Mouse (Mus musculus): ENCODE measurements around the gene Mtmr4. TPM values are rescaled to one million over a fixed set of nuclear protein-coding genes. Genes with fewer than 3 reads are reported as not detected.

Gene Mtmr4
- polyA plus RNA-seq, 1 experiment from 2014 or later, result 9.4 TPM

GRCm38 (mm10) chr11:87613972-87614371 lies 22.0 kb downstream of the Mtmr4 start:
- Histone ChIP-seq H3K4me3 (ENCODE audit: low read depth, low read length) (no peak overlapping the region), H3K36me3 (ENCODE audit: control insufficient read depth, insufficient read depth, low read length) (peaks cover 41% of the 10 kb centered on the region), H3K4me1 (replicated peaks; ENCODE audit: control insufficient read depth, insufficient read depth) (no peaks in the 10 kb centered on the region), H3K4me2 (replicated peaks; ENCODE audit: low read depth) (no peak overlapping the region), H3K27ac (replicated peaks) (no peak overlapping the region), H3K9me3 (ENCODE audit: control insufficient read depth, low read length) (no peaks in the 10 kb centered on the region), H3K9ac (ENCODE audit: low read length) (no peak overlapping the region), H3K27me3 (ENCODE audit: control insufficient read depth, insufficient read depth, low read length) (no peaks in the 10 kb centered on the region)
- WGBS, result 80% methylated on average over 7 of the region's 7 CpGs
- TF ChIP-seq CTCF (IDR thresholded peaks at IDR 0.05; ENCODE audit: low read depth), result no peak
- TF ChIP-seq EP300 (optimal IDR thresholded peaks at IDR 0.05), result no peak
- DNase-seq (ENCODE audit: low spot score) (no peak), ATAC-seq (ENCODE audit: low FRiP score, low TSS enrichment) (no peak)

DNA sequence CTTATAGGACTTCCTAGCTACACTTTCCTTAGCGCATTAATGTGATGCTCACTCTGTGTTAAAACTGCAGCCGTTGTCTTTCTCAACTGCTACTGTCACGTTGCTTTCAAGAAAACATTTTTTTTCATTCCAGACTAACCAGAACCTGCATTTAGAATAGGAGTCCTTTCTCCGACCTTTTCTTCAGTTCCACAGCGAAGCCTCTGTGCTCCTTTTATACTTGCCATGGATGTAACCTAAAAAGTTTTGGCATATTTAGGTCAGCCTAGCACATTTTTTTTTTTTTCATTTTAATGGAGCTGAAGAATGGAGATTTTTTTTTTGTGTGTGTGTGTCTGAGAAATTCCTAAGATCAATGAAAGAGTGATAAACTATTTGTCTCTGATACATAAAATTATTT lies 23.6 kb downstream of the Mtmr4 start:
- no peak for DNase-seq (ENCODE audit: low spot score)
- 90% methylated on average over 5 of the region's 5 CpGs for WGBS
- no peak for TF ChIP-seq CTCF (IDR thresholded peaks at IDR 0.05; ENCODE audit: low read depth)
- Histone ChIP-seq H3K4me3 (ENCODE audit: low read depth, low read length) (no peak overlapping the region), H3K36me3 (ENCODE audit: control insufficient read depth, insufficient read depth, low read length) (peaks cover 37% of the 10 kb centered on the region), H3K27me3 (ENCODE audit: control insufficient read depth, insufficient read depth, low read length) (no peaks in the 10 kb centered on the region), H3K4me2 (replicated peaks; ENCODE audit: low read depth) (no peak overlapping the region), H3K9ac (ENCODE audit: low read length) (no peak overlapping the region), H3K4me1 (replicated peaks; ENCODE audit: control insufficient read depth, insufficient read depth) (no peaks in the 10 kb centered on the region), H3K27ac (replicated peaks) (no peak overlapping the region), H3K9me3 (ENCODE audit: control insufficient read depth, low read length) (no peaks in the 10 kb centered on the region)
- ATAC-seq (ENCODE audit: low FRiP score, low TSS enrichment), result no peak

DNA sequence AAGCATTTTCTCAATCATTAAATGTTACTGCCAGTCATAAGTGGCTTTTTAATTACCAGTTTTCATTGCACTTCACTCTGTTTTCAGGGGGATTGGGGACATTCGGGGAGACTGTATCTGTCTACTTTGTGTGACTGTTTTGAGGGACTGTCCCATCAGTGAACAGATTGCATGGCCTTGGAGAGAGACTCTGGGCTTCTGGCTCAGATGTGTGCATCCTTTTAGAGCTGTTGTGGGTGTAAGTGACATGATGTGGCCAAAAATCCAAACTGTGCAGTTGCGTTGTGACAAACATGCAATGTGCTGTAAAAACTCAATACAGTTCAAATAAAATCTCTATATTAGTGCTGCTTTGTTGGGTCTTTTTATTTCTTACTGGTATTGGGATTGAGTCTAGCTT lies 24.0 kb downstream of the Mtmr4 start:
- 96% methylated on average over 2 of the region's 2 CpGs for WGBS
- H3K9ac ChIP-seq (ENCODE audit: low read length), result no peak overlapping the region
- TF ChIP-seq EP300 (optimal IDR thresholded peaks at IDR 0.05) (no peak), CTCF (IDR thresholded peaks at IDR 0.05; ENCODE audit: low read depth) (no peak)
- H3K4me1 ChIP-seq (replicated peaks; ENCODE audit: control insufficient read depth, insufficient read depth), result no peaks in the 10 kb centered on the region
- peaks cover 34% of the 10 kb centered on the region for H3K36me3 ChIP-seq (ENCODE audit: control insufficient read depth, insufficient read depth, low read length)
- DNase-seq (ENCODE audit: low spot score) (no peak), ATAC-seq (ENCODE audit: low FRiP score, low TSS enrichment) (no peak)
- H3K27ac ChIP-seq (replicated peaks), result no peak overlapping the region
- H3K4me2 ChIP-seq (replicated peaks; ENCODE audit: low read depth), result no peak overlapping the region
- no peaks in the 10 kb centered on the region for H3K27me3 ChIP-seq (ENCODE audit: control insufficient read depth, insufficient read depth, low read length)
- H3K4me3 ChIP-seq (ENCODE audit: low read depth, low read length), result no peak overlapping the region
- no peaks in the 10 kb centered on the region for H3K9me3 ChIP-seq (ENCODE audit: control insufficient read depth, low read length)

DNA sequence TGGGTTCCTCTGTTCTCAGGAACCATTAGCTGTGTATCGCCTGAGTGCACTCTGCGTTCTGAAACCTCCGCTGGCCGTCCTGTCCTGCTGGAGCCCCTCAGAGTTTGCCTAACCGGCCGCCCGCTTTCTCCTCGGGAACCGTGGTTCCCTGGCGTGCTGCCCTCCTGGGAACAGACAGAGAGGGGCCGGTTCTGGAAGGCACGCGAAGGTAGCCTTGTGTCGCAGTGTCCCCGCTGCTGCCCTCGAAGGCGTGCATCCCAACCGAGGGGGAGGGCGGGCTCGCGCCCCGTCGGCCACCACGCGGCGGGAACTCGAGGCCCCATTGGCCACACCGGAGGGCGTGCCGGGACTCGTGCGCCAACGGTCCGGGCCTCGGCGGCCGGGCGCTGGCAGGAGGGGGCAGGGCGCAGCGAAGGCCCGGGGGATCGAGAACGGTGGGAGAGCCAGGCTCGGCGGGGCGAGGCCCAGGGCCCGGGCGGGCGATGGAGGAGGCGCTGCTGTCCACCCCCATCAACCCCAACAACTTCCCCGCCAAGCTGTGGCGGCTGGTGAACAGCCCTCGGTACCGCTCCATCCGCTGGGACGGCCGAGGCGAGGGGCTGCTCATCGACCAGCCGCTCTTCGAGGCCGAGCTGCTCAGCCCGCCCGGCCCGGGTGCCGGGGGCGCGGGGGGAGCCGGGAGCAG lies 25.0 kb downstream of the Mtmr4 start, which contains the start of gene Hsf5:
TSS of gene Hsf5 (plus strand) at position 375 of the 685 bp plus-strand sequence.
- Histone ChIP-seq H3K27ac (replicated peaks) (no peak within 1 kb of the TSS), H3K36me3 (ENCODE audit: control insufficient read depth, insufficient read depth, low read length) (peaks cover 25% of the 10 kb centered on the region), H3K4me3 (ENCODE audit: low read depth, low read length) (no peak within 1 kb of the TSS), H3K4me1 (replicated peaks; ENCODE audit: control insufficient read depth, insufficient read depth) (no peaks in the 10 kb centered on the region), H3K9ac (ENCODE audit: low read length) (no peak within 1 kb of the TSS), H3K9me3 (ENCODE audit: control insufficient read depth, low read length) (no peaks in the 10 kb centered on the region), H3K27me3 (ENCODE audit: control insufficient read depth, insufficient read depth, low read length) (no peaks in the 10 kb centered on the region), H3K4me2 (replicated peaks; ENCODE audit: low read depth) (no peak within 1 kb of the TSS)
- TF ChIP-seq EP300 (optimal IDR thresholded peaks at IDR 0.05), result no peak
- TF ChIP-seq CTCF (IDR thresholded peaks at IDR 0.05; ENCODE audit: low read depth), result no peak
- peak; percentile 26; the same call in 1 of the 2 replicates for ATAC-seq (ENCODE audit: low FRiP score, low TSS enrichment)
- no peak for DNase-seq (ENCODE audit: low spot score)
- WGBS, result 88% methylated on average over 65 of the region's 69 CpGs

GRCm38 (mm10) chr11:87617606-87618005 lies 25.6 kb downstream of the Mtmr4 start:
- TF ChIP-seq EP300 (optimal IDR thresholded peaks at IDR 0.05) (no peak), CTCF (IDR thresholded peaks at IDR 0.05; ENCODE audit: low read depth) (no peak)
- H3K9me3 ChIP-seq (ENCODE audit: control insufficient read depth, low read length), result no peaks in the 10 kb centered on the region
- 94% methylated on average over 21 of the region's 32 CpGs for WGBS
- H3K36me3 ChIP-seq (ENCODE audit: control insufficient read depth, insufficient read depth, low read length), result peaks cover 19% of the 10 kb centered on the region
- no peaks in the 10 kb centered on the region for H3K27me3 ChIP-seq (ENCODE audit: control insufficient read depth, insufficient read depth, low read length)
- no peak overlapping the region for H3K4me3 ChIP-seq (ENCODE audit: low read depth, low read length)
- no peak overlapping the region for H3K27ac ChIP-seq (replicated peaks)
- no peak overlapping the region for H3K9ac ChIP-seq (ENCODE audit: low read length)
- H3K4me2 ChIP-seq (replicated peaks; ENCODE audit: low read depth), result no peak overlapping the region
- no peak for DNase-seq (ENCODE audit: low spot score)
- no peaks in the 10 kb centered on the region for H3K4me1 ChIP-seq (replicated peaks; ENCODE audit: control insufficient read depth, insufficient read depth)
- 0 out of 2 replicates have a peak, but pooled peaks have one; percentile 10 for ATAC-seq (ENCODE audit: low FRiP score, low TSS enrichment)

DNA sequence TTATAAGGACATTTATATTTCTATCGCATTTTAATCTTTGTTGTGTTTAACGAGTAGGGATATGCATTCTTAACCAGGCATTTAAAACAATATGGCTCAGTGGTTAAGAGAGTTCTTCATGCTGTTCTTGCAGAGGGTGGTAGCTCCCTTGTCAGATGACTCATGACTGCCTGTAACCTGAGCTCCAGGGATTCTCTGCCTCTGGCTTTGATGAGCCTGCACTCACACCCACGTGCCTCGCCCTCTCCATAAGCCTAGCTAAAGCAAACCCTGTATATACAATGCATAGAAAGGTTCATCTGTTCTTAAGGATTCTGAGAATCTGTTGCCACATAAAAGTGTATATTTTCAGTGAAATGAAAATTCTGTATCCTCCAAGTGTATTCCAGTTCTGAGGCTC lies 31.2 kb downstream of the Mtmr4 start:
- H3K4me1 ChIP-seq (replicated peaks; ENCODE audit: control insufficient read depth, insufficient read depth), result no peaks in the 10 kb centered on the region
- H3K4me3 ChIP-seq (ENCODE audit: low read depth, low read length), result no peak overlapping the region
- H3K9ac ChIP-seq (ENCODE audit: low read length), result no peak overlapping the region
- TF ChIP-seq CTCF (IDR thresholded peaks at IDR 0.05; ENCODE audit: low read depth) (no peak), EP300 (optimal IDR thresholded peaks at IDR 0.05) (no peak)
- ATAC-seq (ENCODE audit: low FRiP score, low TSS enrichment) (0 out of 2 replicates have a peak, but pooled peaks have one; percentile 59), DNase-seq (ENCODE audit: low spot score) (no peak)
- H3K36me3 ChIP-seq (ENCODE audit: control insufficient read depth, insufficient read depth, low read length), result 0 out of 2 replicates have a peak, but pooled peaks cover 2% of the 10 kb centered on the region
- no peak overlapping the region for H3K4me2 ChIP-seq (replicated peaks; ENCODE audit: low read depth)
- H3K27me3 ChIP-seq (ENCODE audit: control insufficient read depth, insufficient read depth, low read length), result no peaks in the 10 kb centered on the region
- 58% methylated on average over 4 of the region's 4 CpGs for WGBS
- no peaks in the 10 kb centered on the region for H3K9me3 ChIP-seq (ENCODE audit: control insufficient read depth, low read length)
- H3K27ac ChIP-seq (replicated peaks), result no peak overlapping the region

Measured in stomach, postnatal 0 days (tissue).